Mouse (Mus musculus): ENCODE measurements around the gene Ankrd55. TPM values are rescaled to one million over a fixed set of nuclear protein-coding genes. Genes with fewer than 3 reads are reported as not detected.
"Not testable (repeated sequence)": the region's sequence is repeated elsewhere in the genome, so short reads cannot be mapped to it uniquely, and the experiment has no call there.

Gene Ankrd55
- polyA plus RNA-seq, 1 experiment, result 0.18 TPM

GRCm38 (mm10) chr13:112297781-112298180 lies 9.5 kb downstream of the Ankrd55 start:
- H3ac ChIP-seq (ENCODE audit: control insufficient read depth, insufficient read length, low read depth), result no peak overlapping the region
- no peak overlapping the region for H3K4me3 ChIP-seq (ENCODE audit: insufficient read depth, poor library complexity, severe bottlenecking)
- no peaks in the 10 kb centered on the region for H3K79me2 ChIP-seq (ENCODE audit: control insufficient read depth, insufficient read depth)
- no peaks in the 10 kb centered on the region for H3K79me3 ChIP-seq (ENCODE audit: low read depth)
- H3K27me3 ChIP-seq (ENCODE audit: control insufficient read depth, insufficient read depth, insufficient read length), result no peaks in the 10 kb centered on the region
- TF ChIP-seq MYOG (IDR thresholded peaks at IDR 0.05; ENCODE audit: control insufficient read depth, extremely low read depth, insufficient read length) (no peak), USF1 (IDR thresholded peaks at IDR 0.05; ENCODE audit: low read depth) (no peak), CTCF (IDR thresholded peaks at IDR 0.05; ENCODE audit: control insufficient read depth, insufficient read depth, insufficient read length) (no peak), CEBPB (IDR thresholded peaks at IDR 0.05; ENCODE audit: low read depth) (no peak), FOSL1 (IDR thresholded peaks at IDR 0.05; ENCODE audit: insufficient read depth, low read length, poor library complexity, severe bottlenecking) (no peak), MAX (IDR thresholded peaks at IDR 0.05) (no peak), MYOD1 (IDR thresholded peaks at IDR 0.05; ENCODE audit: control insufficient read depth, insufficient read length, low read depth) (no peak)
- no peaks in the 10 kb centered on the region for H3K36me3 ChIP-seq (ENCODE audit: control insufficient read depth, insufficient read depth)

- Histone ChIP-seq H3K79me3 (ENCODE audit: low read depth) (no peaks in the 10 kb centered on the region), H3K27me3 (ENCODE audit: control insufficient read depth, insufficient read depth, insufficient read length) (no peaks in the 10 kb centered on the region), H3K79me2 (ENCODE audit: control insufficient read depth, insufficient read depth) (no peaks in the 10 kb centered on the region), H3ac (ENCODE audit: control insufficient read depth, insufficient read length, low read depth) (no peak overlapping the region), H3K36me3 (ENCODE audit: control insufficient read depth, insufficient read depth) (no peaks in the 10 kb centered on the region), H3K4me3 (ENCODE audit: insufficient read depth, poor library complexity, severe bottlenecking) (no peak overlapping the region)
- no peak for TF ChIP-seq MYOG (IDR thresholded peaks at IDR 0.05; ENCODE audit: control insufficient read depth, extremely low read depth, insufficient read length)
These were observed 15.2 kb downstream of the Ankrd55 start for GRCm38 (mm10) chr13:112303429-112303828.

GRCm38 (mm10) chr13:112308672-112309071 lies 20.4 kb downstream of the Ankrd55 start:
- Histone ChIP-seq H3K4me3 (ENCODE audit: insufficient read depth, poor library complexity, severe bottlenecking) (no peak overlapping the region), H3K27me3 (ENCODE audit: control insufficient read depth, insufficient read depth, insufficient read length) (no peaks in the 10 kb centered on the region), H3K79me2 (ENCODE audit: control insufficient read depth, insufficient read depth) (no peaks in the 10 kb centered on the region), H3K36me3 (ENCODE audit: control insufficient read depth, insufficient read depth) (no peaks in the 10 kb centered on the region), H3K79me3 (ENCODE audit: low read depth) (no peaks in the 10 kb centered on the region), H3ac (ENCODE audit: control insufficient read depth, insufficient read length, low read depth) (no peak overlapping the region)
- peak; percentile 69 for TF ChIP-seq CTCF (IDR thresholded peaks at IDR 0.05; ENCODE audit: control insufficient read depth, insufficient read depth, insufficient read length)
- TF ChIP-seq FOSL1 (IDR thresholded peaks at IDR 0.05; ENCODE audit: insufficient read depth, low read length, poor library complexity, severe bottlenecking), result no peak
- no peak for TF ChIP-seq MAX (IDR thresholded peaks at IDR 0.05)

- H3K36me3 ChIP-seq (ENCODE audit: control insufficient read depth, insufficient read depth); H3K79me2 ChIP-seq (ENCODE audit: control insufficient read depth, insufficient read depth); H3ac ChIP-seq (ENCODE audit: control insufficient read depth, insufficient read length, low read depth); H3K79me3 ChIP-seq (ENCODE audit: low read depth); H3K4me3 ChIP-seq (ENCODE audit: insufficient read depth, poor library complexity, severe bottlenecking); H3K27me3 ChIP-seq (ENCODE audit: control insufficient read depth, insufficient read depth, insufficient read length): not testable (repeated sequence)
These were observed 23.4 kb downstream of the Ankrd55 start for GRCm38 (mm10) chr13:112311611-112312010.

GRCm38 (mm10) chr13:112315442-112315841 lies 27.2 kb downstream of the Ankrd55 start:
- TF ChIP-seq MAX (IDR thresholded peaks at IDR 0.05) (no peak), MYOG (IDR thresholded peaks at IDR 0.05; ENCODE audit: control insufficient read depth, extremely low read depth, insufficient read length) (no peak), MYOD1 (IDR thresholded peaks at IDR 0.05; ENCODE audit: control insufficient read depth, insufficient read length, low read depth) (no peak), USF1 (IDR thresholded peaks at IDR 0.05; ENCODE audit: low read depth) (no peak), CEBPB (IDR thresholded peaks at IDR 0.05; ENCODE audit: low read depth) (no peak), CTCF (IDR thresholded peaks at IDR 0.05; ENCODE audit: control insufficient read depth, insufficient read depth, insufficient read length) (no peak), FOSL1 (IDR thresholded peaks at IDR 0.05; ENCODE audit: insufficient read depth, low read length, poor library complexity, severe bottlenecking) (no peak)
- H3K4me3 ChIP-seq (ENCODE audit: insufficient read depth, poor library complexity, severe bottlenecking), result no peak overlapping the region
- no peak overlapping the region for H3ac ChIP-seq (ENCODE audit: control insufficient read depth, insufficient read length, low read depth)
- no peaks in the 10 kb centered on the region for H3K27me3 ChIP-seq (ENCODE audit: control insufficient read depth, insufficient read depth, insufficient read length)
- H3K79me2 ChIP-seq (ENCODE audit: control insufficient read depth, insufficient read depth), result no peaks in the 10 kb centered on the region
- H3K79me3 ChIP-seq (ENCODE audit: low read depth), result no peaks in the 10 kb centered on the region
- no peaks in the 10 kb centered on the region for H3K36me3 ChIP-seq (ENCODE audit: control insufficient read depth, insufficient read depth)

- H3K36me3 ChIP-seq (ENCODE audit: control insufficient read depth, insufficient read depth), result no peaks in the 10 kb centered on the region
- no peak overlapping the region for H3ac ChIP-seq (ENCODE audit: control insufficient read depth, insufficient read length, low read depth)
- H3K4me3 ChIP-seq (ENCODE audit: insufficient read depth, poor library complexity, severe bottlenecking), result no peak overlapping the region
- H3K79me2 ChIP-seq (ENCODE audit: control insufficient read depth, insufficient read depth), result no peaks in the 10 kb centered on the region
- TF ChIP-seq MAX (IDR thresholded peaks at IDR 0.05) (no peak), USF1 (IDR thresholded peaks at IDR 0.05; ENCODE audit: low read depth) (no peak), FOSL1 (IDR thresholded peaks at IDR 0.05; ENCODE audit: insufficient read depth, low read length, poor library complexity, severe bottlenecking) (no peak), MYOD1 (IDR thresholded peaks at IDR 0.05; ENCODE audit: control insufficient read depth, insufficient read length, low read depth) (no peak), CEBPB (IDR thresholded peaks at IDR 0.05; ENCODE audit: low read depth) (no peak), MYOG (IDR thresholded peaks at IDR 0.05; ENCODE audit: control insufficient read depth, extremely low read depth, insufficient read length) (no peak), CTCF (IDR thresholded peaks at IDR 0.05; ENCODE audit: control insufficient read depth, insufficient read depth, insufficient read length) (no peak)
- no peaks in the 10 kb centered on the region for H3K27me3 ChIP-seq (ENCODE audit: control insufficient read depth, insufficient read depth, insufficient read length)
- H3K79me3 ChIP-seq (ENCODE audit: low read depth), result no peaks in the 10 kb centered on the region
These were observed 28.6 kb downstream of the Ankrd55 start for GRCm38 (mm10) chr13:112316622-112317482.
